Mouse (Mus musculus): ENCODE data around the gene Apba1. TPM values are rescaled to one million over a fixed set of nuclear protein-coding genes. Genes with fewer than 3 reads are reported as not detected.

Apba1 gene
- 0.28 and 0.40 TPM in 2 replicates for polyA plus RNA-seq (2014; fragmentation: Nextera tagmentation; extraction: Ambion mirVana)

DNA sequence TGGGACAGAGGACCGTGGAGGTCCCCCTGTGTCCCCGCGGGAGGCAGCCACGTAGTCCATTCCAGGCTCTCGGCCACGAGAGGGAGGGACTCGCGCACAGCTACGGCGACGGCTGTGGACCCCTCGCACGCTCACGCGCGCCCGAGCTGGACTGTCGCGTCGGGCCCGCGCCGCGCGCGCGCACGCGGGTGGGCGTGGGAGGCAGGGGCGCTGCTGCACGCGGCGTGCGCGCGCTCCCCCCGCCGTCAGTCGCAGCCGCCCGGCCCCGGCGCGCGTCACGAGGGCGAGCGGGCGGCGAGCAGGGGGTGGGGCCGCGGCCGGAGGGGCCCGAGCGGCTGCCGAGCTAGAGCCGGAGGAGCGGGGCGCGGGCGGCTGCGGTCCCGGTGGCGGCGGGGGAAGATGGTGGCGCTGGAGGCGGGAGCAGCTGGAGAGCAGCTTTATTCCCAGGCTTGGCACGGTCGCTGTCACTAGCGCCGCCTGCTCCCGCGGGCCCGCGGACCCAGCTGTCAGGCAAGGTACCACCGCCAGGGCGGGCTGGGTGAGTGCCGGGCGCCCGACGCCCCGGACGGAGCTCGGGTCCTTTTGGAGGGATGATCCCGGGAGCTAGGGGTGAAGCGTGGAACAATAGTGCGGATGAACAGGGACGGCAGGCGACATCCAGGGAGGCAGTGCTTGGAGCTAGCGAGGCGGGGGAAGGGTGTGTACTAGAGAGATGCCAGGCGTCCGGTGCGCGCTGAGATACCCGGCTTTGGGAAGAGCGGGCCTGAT lies at the start of gene Apba1:
TSS of gene Apba1 (plus strand) at position 334 of the 768 bp plus-strand sequence.
- no peaks in the 10 kb centered on the region for H3K9me3 ChIP-seq (replicated peaks; ENCODE audit: control insufficient read depth, low read length)
- H3K4me3 ChIP-seq (ENCODE audit: low read depth, low read length), result peak within 1 kb of the TSS; percentile 80
- peak within 1 kb of the TSS; percentile 93 for H3K4me2 ChIP-seq
- H3K36me3 ChIP-seq (ENCODE audit: control insufficient read depth, insufficient read depth, low read length), result no peaks in the 10 kb centered on the region
- WGBS (ENCODE audit: insufficient replicate concordance), result under 1% methylated on average over 79 of the region's 98 CpGs
- H3K27ac ChIP-seq (ENCODE audit: low read depth, low read length), result peak within 1 kb of the TSS; percentile 57
- peak within 1 kb of the TSS; percentile 86 for H3K9ac ChIP-seq (ENCODE audit: low read depth, low read length)
- peak; percentile 80 for ATAC-seq (replicated peaks; ENCODE audit: insufficient number of reproducible peaks, low FRiP score, low TSS enrichment)
- peaks cover 16% of the 10 kb centered on the region for H3K27me3 ChIP-seq (ENCODE audit: control insufficient read depth, insufficient read depth, low read length)
- H3K4me1 ChIP-seq (ENCODE audit: control insufficient read depth, insufficient read depth, low read length), result no peaks in the 10 kb centered on the region

GRCm38 (mm10) chr19:23746506-23746905 lies 12.2 kb upstream of the Apba1 start:
- 69% methylated on average over 3 of the region's 3 CpGs for WGBS (ENCODE audit: insufficient replicate concordance)
- ATAC-seq (replicated peaks; ENCODE audit: insufficient number of reproducible peaks, low FRiP score, low TSS enrichment), result no peak

DNA sequence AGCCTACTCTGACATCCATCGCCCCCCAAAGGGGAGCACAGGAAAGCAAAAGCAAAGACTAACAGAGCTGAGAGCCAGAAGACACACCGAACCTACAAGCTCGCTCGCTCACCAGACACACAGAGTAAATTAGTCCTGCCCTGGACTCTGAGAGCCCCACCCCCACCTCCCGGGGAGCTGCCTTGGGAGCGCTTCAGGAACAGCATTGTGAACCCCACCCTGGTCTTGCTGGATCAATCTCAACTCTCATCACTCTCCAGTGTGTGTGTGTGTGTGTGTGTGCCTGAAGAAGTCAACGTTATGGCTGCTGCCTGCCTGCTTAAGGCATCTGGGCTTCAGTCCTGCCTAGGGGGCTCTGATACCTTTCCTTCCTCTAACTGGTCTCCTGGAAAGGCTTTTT lies 1.7 kb upstream of the Apba1 start:
- Histone ChIP-seq H3K4me1 (ENCODE audit: control insufficient read depth, insufficient read depth, low read length) (no peaks in the 10 kb centered on the region), H3K9ac (ENCODE audit: low read depth, low read length) (peak overlapping the region; percentile 3; the same call in 1 of the 2 replicates), H3K27ac (ENCODE audit: low read depth, low read length) (no peak overlapping the region), H3K36me3 (ENCODE audit: control insufficient read depth, insufficient read depth, low read length) (no peaks in the 10 kb centered on the region), H3K4me3 (ENCODE audit: low read depth, low read length) (peak overlapping the region; percentile 11; the same call in 1 of the 2 replicates), H3K9me3 (replicated peaks; ENCODE audit: control insufficient read depth, low read length) (no peaks in the 10 kb centered on the region), H3K4me2 (peak overlapping the region; percentile 47), H3K27me3 (ENCODE audit: control insufficient read depth, insufficient read depth, low read length) (peaks cover 16% of the 10 kb centered on the region)
- WGBS (ENCODE audit: insufficient replicate concordance), result 15% methylated on average over 7 of the region's 7 CpGs
- no peak for ATAC-seq (replicated peaks; ENCODE audit: insufficient number of reproducible peaks, low FRiP score, low TSS enrichment)

More at GRCm38 (mm10) chr19:23746506-23746905, 12.2 kb upstream of the Apba1 start:
- H3K4me1 ChIP-seq (ENCODE audit: control insufficient read depth, insufficient read depth, low read length), result no peaks in the 10 kb centered on the region
- no peak overlapping the region for H3K9ac ChIP-seq (ENCODE audit: low read depth, low read length)
- H3K4me3 ChIP-seq (ENCODE audit: low read depth, low read length), result no peak overlapping the region
- H3K36me3 ChIP-seq (ENCODE audit: control insufficient read depth, insufficient read depth, low read length), result no peaks in the 10 kb centered on the region
- H3K4me2 ChIP-seq, result no peak overlapping the region
- no peaks in the 10 kb centered on the region for H3K27me3 ChIP-seq (ENCODE audit: control insufficient read depth, insufficient read depth, low read length)
- no peaks in the 10 kb centered on the region for H3K9me3 ChIP-seq (replicated peaks; ENCODE audit: control insufficient read depth, low read length)
- no peak overlapping the region for H3K27ac ChIP-seq (ENCODE audit: low read depth, low read length)

DNA sequence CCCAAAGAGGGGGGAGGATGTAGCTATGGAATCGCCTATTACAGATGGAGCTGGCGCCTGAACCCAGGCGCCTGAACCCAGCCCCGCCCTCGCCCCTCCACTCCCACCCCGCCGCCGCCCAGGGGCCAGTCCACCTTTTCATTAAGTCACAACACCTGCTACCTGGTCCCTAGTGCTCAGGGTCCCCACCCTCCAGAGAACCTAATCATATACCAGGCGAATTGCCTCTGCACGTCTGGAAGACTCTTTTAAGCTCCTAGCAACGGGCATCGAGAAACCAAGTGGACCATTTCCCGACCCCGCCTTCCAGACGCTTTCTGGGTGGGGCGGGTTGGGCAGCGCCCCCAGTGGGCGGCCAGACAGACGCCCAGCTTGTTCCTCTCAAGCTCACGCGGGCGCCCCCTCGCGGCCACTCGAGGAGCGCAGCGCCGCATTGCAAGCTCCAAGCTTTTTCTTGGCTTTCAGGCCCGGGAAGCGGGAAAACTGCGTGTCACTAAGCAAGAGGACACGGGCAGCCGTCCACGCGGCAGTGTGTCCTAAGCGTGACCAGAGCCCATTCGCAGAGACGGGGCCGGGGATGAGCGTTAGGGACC lies 630 bp upstream of the Apba1 start:
- Histone ChIP-seq H3K4me2 (peak overlapping the region; percentile 93), H3K4me3 (ENCODE audit: low read depth, low read length) (peak overlapping the region; percentile 80), H3K27ac (ENCODE audit: low read depth, low read length) (peak overlapping the region; percentile 57), H3K27me3 (ENCODE audit: control insufficient read depth, insufficient read depth, low read length) (peaks cover 16% of the 10 kb centered on the region), H3K36me3 (ENCODE audit: control insufficient read depth, insufficient read depth, low read length) (no peaks in the 10 kb centered on the region), H3K9ac (ENCODE audit: low read depth, low read length) (peak overlapping the region; percentile 86), H3K4me1 (ENCODE audit: control insufficient read depth, insufficient read depth, low read length) (no peaks in the 10 kb centered on the region), H3K9me3 (replicated peaks; ENCODE audit: control insufficient read depth, low read length) (no peaks in the 10 kb centered on the region)
- peak; percentile 71 for ATAC-seq (replicated peaks; ENCODE audit: insufficient number of reproducible peaks, low FRiP score, low TSS enrichment)
- 1% methylated on average over 39 of the region's 40 CpGs for WGBS (ENCODE audit: insufficient replicate concordance)

GRCm38 (mm10) chr19:23759322-23759945 lies 747 bp downstream of the Apba1 start:
- Histone ChIP-seq H3K27ac (ENCODE audit: low read depth, low read length) (no peak overlapping the region), H3K9ac (ENCODE audit: low read depth, low read length) (no peak overlapping the region)
- no peak for ATAC-seq (replicated peaks; ENCODE audit: insufficient number of reproducible peaks, low FRiP score, low TSS enrichment)

GRCm38 (mm10) chr19:23763371-23763770 lies 4.7 kb downstream of the Apba1 start:
- no peak overlapping the region for H3K9ac ChIP-seq (ENCODE audit: low read depth, low read length)
- no peak overlapping the region for H3K27ac ChIP-seq (ENCODE audit: low read depth, low read length)
- ATAC-seq (replicated peaks; ENCODE audit: insufficient number of reproducible peaks, low FRiP score, low TSS enrichment), result no peak
- 82% methylated on average over 6 of the region's 6 CpGs for WGBS (ENCODE audit: insufficient replicate concordance)
- H3K9me3 ChIP-seq (replicated peaks; ENCODE audit: control insufficient read depth, low read length), result no peaks in the 10 kb centered on the region
- peaks cover 16% of the 10 kb centered on the region for H3K27me3 ChIP-seq (ENCODE audit: control insufficient read depth, insufficient read depth, low read length)
- H3K36me3 ChIP-seq (ENCODE audit: control insufficient read depth, insufficient read depth, low read length), result no peaks in the 10 kb centered on the region
- no peak overlapping the region for H3K4me2 ChIP-seq
- H3K4me3 ChIP-seq (ENCODE audit: low read depth, low read length), result no peak overlapping the region
- H3K4me1 ChIP-seq (ENCODE audit: control insufficient read depth, insufficient read depth, low read length), result no peaks in the 10 kb centered on the region

More at GRCm38 (mm10) chr19:23759322-23759945, 747 bp downstream of the Apba1 start:
- peak overlapping the region; percentile 80 for H3K4me3 ChIP-seq (ENCODE audit: low read depth, low read length)
- no peaks in the 10 kb centered on the region for H3K4me1 ChIP-seq (ENCODE audit: control insufficient read depth, insufficient read depth, low read length)
- H3K36me3 ChIP-seq (ENCODE audit: control insufficient read depth, insufficient read depth, low read length), result no peaks in the 10 kb centered on the region
- H3K9me3 ChIP-seq (replicated peaks; ENCODE audit: control insufficient read depth, low read length), result no peaks in the 10 kb centered on the region
- H3K4me2 ChIP-seq, result peak overlapping the region; percentile 93
- 4% methylated on average over 17 of the region's 17 CpGs for WGBS (ENCODE audit: insufficient replicate concordance)
- peaks cover 16% of the 10 kb centered on the region for H3K27me3 ChIP-seq (ENCODE audit: control insufficient read depth, insufficient read depth, low read length)

DNA sequence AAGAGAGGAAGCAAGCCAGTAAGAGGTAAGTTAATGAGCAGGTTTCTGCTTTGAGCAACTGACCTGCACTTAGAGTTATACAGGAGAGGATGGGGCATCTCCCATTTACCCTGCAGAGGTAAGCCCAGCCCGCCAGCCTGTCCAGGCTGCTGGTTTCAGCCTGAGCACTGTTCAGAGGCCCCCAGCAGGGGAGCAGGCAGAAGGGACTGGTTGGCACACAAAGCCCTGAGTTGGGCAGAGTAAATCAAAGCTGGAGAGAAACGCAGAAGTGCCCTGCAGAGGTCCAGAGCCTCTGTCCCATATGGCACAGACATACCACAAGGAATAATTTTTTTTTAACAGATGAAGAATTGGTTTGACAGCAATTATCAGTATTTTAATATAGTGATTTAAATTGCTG lies 5.4 kb downstream of the Apba1 start:
- no peaks in the 10 kb centered on the region for H3K4me1 ChIP-seq (ENCODE audit: control insufficient read depth, insufficient read depth, low read length)
- no peaks in the 10 kb centered on the region for H3K9me3 ChIP-seq (replicated peaks; ENCODE audit: control insufficient read depth, low read length)
- H3K36me3 ChIP-seq (ENCODE audit: control insufficient read depth, insufficient read depth, low read length), result no peaks in the 10 kb centered on the region
- H3K9ac ChIP-seq (ENCODE audit: low read depth, low read length), result no peak overlapping the region
- ATAC-seq (replicated peaks; ENCODE audit: insufficient number of reproducible peaks, low FRiP score, low TSS enrichment), result no peak
- WGBS (ENCODE audit: insufficient replicate concordance), result 75% methylated on average over 2 of the region's 2 CpGs
- H3K4me2 ChIP-seq, result no peak overlapping the region
- H3K27ac ChIP-seq (ENCODE audit: low read depth, low read length), result no peak overlapping the region
- no peak overlapping the region for H3K4me3 ChIP-seq (ENCODE audit: low read depth, low read length)
- peaks cover 16% of the 10 kb centered on the region for H3K27me3 ChIP-seq (ENCODE audit: control insufficient read depth, insufficient read depth, low read length)

DNA sequence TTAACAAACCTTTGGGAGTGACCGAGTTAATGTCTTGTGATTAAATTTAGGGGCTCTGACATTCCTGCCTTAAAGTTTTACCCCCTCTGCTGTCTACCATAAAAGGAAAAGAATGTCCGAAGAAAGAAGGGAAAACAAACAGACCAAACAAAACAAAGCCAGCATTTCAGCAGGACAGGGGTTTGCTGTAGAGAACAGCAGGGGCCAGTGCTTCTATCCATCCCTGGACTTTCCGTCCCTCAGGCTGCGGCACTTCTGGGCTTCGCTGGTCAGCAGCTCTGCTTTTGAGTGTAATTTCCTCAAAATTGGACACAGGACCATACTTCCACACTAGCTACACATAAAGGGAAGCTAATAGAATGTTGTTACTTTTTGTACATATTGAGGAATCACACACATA lies 10.2 kb downstream of the Apba1 start:
- no peak overlapping the region for H3K4me3 ChIP-seq (ENCODE audit: low read depth, low read length)
- H3K27me3 ChIP-seq (ENCODE audit: control insufficient read depth, insufficient read depth, low read length), result no peaks in the 10 kb centered on the region
- 66% methylated on average over 5 of the region's 5 CpGs for WGBS (ENCODE audit: insufficient replicate concordance)
- H3K9me3 ChIP-seq (replicated peaks; ENCODE audit: control insufficient read depth, low read length), result no peaks in the 10 kb centered on the region
- no peak for ATAC-seq (replicated peaks; ENCODE audit: insufficient number of reproducible peaks, low FRiP score, low TSS enrichment)
- H3K4me1 ChIP-seq (ENCODE audit: control insufficient read depth, insufficient read depth, low read length), result no peaks in the 10 kb centered on the region
- H3K9ac ChIP-seq (ENCODE audit: low read depth, low read length), result no peak overlapping the region
- H3K27ac ChIP-seq (ENCODE audit: low read depth, low read length), result no peak overlapping the region
- no peaks in the 10 kb centered on the region for H3K36me3 ChIP-seq (ENCODE audit: control insufficient read depth, insufficient read depth, low read length)
- no peak overlapping the region for H3K4me2 ChIP-seq

All from heart, embryonic 11.5 days (tissue).